8 mouse cellular contexts compared by ENCODE assay signal in genomic region chr7:126503273-126503878, GRCm38 (mm10). TPM values are rescaled to one million over a fixed set of nuclear protein-coding genes. Genes with fewer than 3 reads are reported as not detected.
A peak's percentile ranks its signal among the peaks of the same experiment; 100 is the strongest.
DNase-seq lines count a peak whose midpoint lies in the region; ATAC-seq lines count a peak whose summit lies in the region.

Gene Atxn2l, minus strand, starts transcription at chr7:126503437.

- H3K27ac ChIP-seq in brown adipose tissue, adult 24 weeks (replicated peaks; ENCODE audit: low read depth, low read length): peak within 1 kb of the TSS; percentile 82
- H3K27ac ChIP-seq in heart, embryonic 13.5 days (replicated peaks): peak within 1 kb of the TSS; percentile 100
- H3K27ac ChIP-seq in liver, embryonic 12.5 days: peak within 1 kb of the TSS; percentile 100
- peak within 1 kb of the TSS; percentile 100 for H3K27ac ChIP-seq in stomach, embryonic 15.5 days

- WGBS in heart, embryonic 13.5 days: under 1% methylated on average over 61 of the region's 72 CpGs
- under 1% methylated on average over 53 of the region's 72 CpGs for WGBS in liver, embryonic 12.5 days (ENCODE audit: insufficient replicate concordance)
- under 1% methylated on average over 60 of the region's 72 CpGs for WGBS in stomach, embryonic 15.5 days

- ATAC-seq in heart, embryonic 13.5 days (ENCODE audit: extremely low read depth, insufficient number of reproducible peaks, low FRiP score, low TSS enrichment): peak; percentile 82
- peak; percentile 84 for ATAC-seq in liver, embryonic 12.5 days
- peak; percentile 89 for ATAC-seq in stomach, embryonic 15.5 days (ENCODE audit: insufficient read depth, low FRiP score, low read depth)

- no peaks in the 10 kb centered on the region for H3K9me3 ChIP-seq in heart, embryonic 13.5 days
- H3K9me3 ChIP-seq in liver, embryonic 12.5 days (replicated peaks): no peaks in the 10 kb centered on the region
- H3K9me3 ChIP-seq in stomach, embryonic 15.5 days: no peaks in the 10 kb centered on the region

- peak; percentile 100 for DNase-seq in CD4-positive, CD25-positive, alpha-beta regulatory T cell, adult 2 months (ENCODE audit: low read depth, low spot score)
- peak; percentile 70 for DNase-seq in fat pad, adult 2 months (ENCODE audit: extremely low read depth, low read depth, low spot score)
- peak; percentile 100 for DNase-seq in kidney, postnatal 10 days
- DNase-seq in natural killer cell, adult 2 months (ENCODE audit: low spot score in 2 of 2): peak; percentile 98 to 99

- peak within 1 kb of the TSS; percentile 91 for H3K4me2 ChIP-seq in heart, embryonic 13.5 days
- H3K4me2 ChIP-seq in liver, embryonic 12.5 days: peak within 1 kb of the TSS; percentile 84
- H3K4me2 ChIP-seq in stomach, embryonic 15.5 days: peak within 1 kb of the TSS; percentile 63

- H3K36me3 ChIP-seq in heart, embryonic 13.5 days: peaks cover 29% of the 10 kb centered on the region
- H3K36me3 ChIP-seq in liver, embryonic 12.5 days: peaks cover 30% of the 10 kb centered on the region
- H3K36me3 ChIP-seq in stomach, embryonic 15.5 days: peaks cover 23% of the 10 kb centered on the region; the same call in 1 of the 2 replicates

- no peaks in the 10 kb centered on the region for H3K27me3 ChIP-seq in heart, embryonic 13.5 days (replicated peaks)
- no peaks in the 10 kb centered on the region for H3K27me3 ChIP-seq in liver, embryonic 12.5 days (replicated peaks)
- no peaks in the 10 kb centered on the region for H3K27me3 ChIP-seq in stomach, embryonic 15.5 days (replicated peaks)

- no peaks in the 10 kb centered on the region for H3K4me1 ChIP-seq in brown adipose tissue, adult 24 weeks (ENCODE audit: control insufficient read depth, insufficient read depth, insufficient read length, low read length)
- H3K4me1 ChIP-seq in heart, embryonic 13.5 days: peaks cover 19% of the 10 kb centered on the region
- H3K4me1 ChIP-seq in liver, embryonic 12.5 days: peaks cover 31% of the 10 kb centered on the region
- H3K4me1 ChIP-seq in stomach, embryonic 15.5 days: no peaks in the 10 kb centered on the region

- H3K9ac ChIP-seq in heart, embryonic 13.5 days: peak within 1 kb of the TSS; percentile 100
- H3K9ac ChIP-seq in liver, embryonic 12.5 days: peak within 1 kb of the TSS; percentile 100
- H3K9ac ChIP-seq in stomach, embryonic 15.5 days: peak within 1 kb of the TSS; percentile 100

- peak within 1 kb of the TSS; percentile 84 for H3K4me3 ChIP-seq in brown adipose tissue, adult 24 weeks (ENCODE audit: insufficient read depth, low read depth, low read length)
- peak within 1 kb of the TSS; percentile 100 for H3K4me3 ChIP-seq in heart, embryonic 13.5 days
- H3K4me3 ChIP-seq in liver, embryonic 12.5 days: peak within 1 kb of the TSS; percentile 100
- peak within 1 kb of the TSS; percentile 100 for H3K4me3 ChIP-seq in stomach, embryonic 15.5 days (replicated peaks)

RNA-seq across cellular contexts. Expression of gene Atxn2l, which starts in this region (rescaled TPM):
- 21.4 and 27.7 TPM in 2 replicates for polyA plus RNA-seq in brown adipose tissue, adult 24 weeks (2012; ENCODE audit: insufficient read depth, insufficient read length, missing spikeins)
- polyA plus RNA-seq in heart, embryonic 13.5 days (2015; fragmentation: Nextera tagmentation; extraction: Ambion mirVana): 32.8 and 36.1 TPM in 2 replicates
- polyA plus RNA-seq in liver, embryonic 12.5 days (2016; fragmentation: Nextera tagmentation; extraction: Ambion mirVana): 48.7 and 49.4 TPM in 2 replicates
- 44.5 and 53.3 TPM in 2 replicates for polyA plus RNA-seq in stomach, embryonic 15.5 days (2015; fragmentation: Nextera tagmentation; extraction: Ambion mirVana)

Comparison
In these comparisons a context has a peak if more than half of its experiments do, and no peak if none do; other contexts are left out.
1. Peak in every context shown above with its lines: DNase-seq, ATAC-seq, H3K4me3 ChIP-seq and H3K27ac ChIP-seq.